Comparison of ENCODE assay signal across 8 mouse cellular contexts in genomic region chr13:36733989-36734690, GRCm38 (mm10). TPM values are rescaled to one million over a fixed set of nuclear protein-coding genes. Genes with fewer than 3 reads are reported as not detected.
A peak's percentile ranks its signal among the peaks of the same experiment; 100 is the strongest.
DNase-seq lines count a peak whose midpoint lies in the region; ATAC-seq and TF ChIP-seq lines count a peak whose summit lies in the region.
"Had no signal": no experiment of that assay in that cellular context is flagged by ENCODE, and none has a peak within 500 bp of the region (broad histone marks: within the 10 kb centered on the region; RNA-seq: fewer than 3 reads in every experiment).

No protein-coding gene starts in this region.

- TF ChIP-seq EP300 in lung, postnatal 0 days (IDR thresholded peaks at IDR 0.05), result no peak
- TF ChIP-seq EP300 in stomach, postnatal 0 days (optimal IDR thresholded peaks at IDR 0.05), result no peak

- TF ChIP-seq CTCF in lung, postnatal 0 days (IDR thresholded peaks at IDR 0.05), result no peak
- TF ChIP-seq CTCF in stomach, postnatal 0 days (IDR thresholded peaks at IDR 0.05; ENCODE audit: low read depth), result no peak

- ATAC-seq in lung, embryonic 15.5 days (ENCODE audit: borderline replicate concordance, extremely low read depth, low FRiP score, low TSS enrichment), result no peak
- no peak for ATAC-seq in lung, postnatal 0 days
- no peak for ATAC-seq in hindbrain, embryonic 12.5 days (ENCODE audit: low FRiP score)
- no peak for ATAC-seq in midbrain, embryonic 11.5 days (ENCODE audit: low FRiP score)
- no peak for ATAC-seq in stomach, postnatal 0 days (ENCODE audit: low FRiP score, low TSS enrichment)

- H3K36me3 ChIP-seq in lung, embryonic 15.5 days, result no peaks in the 10 kb centered on the region
- no peaks in the 10 kb centered on the region for H3K36me3 ChIP-seq in lung, postnatal 0 days (ENCODE audit: insufficient read depth, low read length)
- no peaks in the 10 kb centered on the region for H3K36me3 ChIP-seq in hindbrain, embryonic 12.5 days
- H3K36me3 ChIP-seq in midbrain, embryonic 11.5 days (ENCODE audit: control insufficient read depth, insufficient read depth, low read length), result no peaks in the 10 kb centered on the region
- no peaks in the 10 kb centered on the region for H3K36me3 ChIP-seq in stomach, postnatal 0 days (ENCODE audit: control insufficient read depth, insufficient read depth, low read length)

- H3K9me3 ChIP-seq in lung, embryonic 15.5 days, result no peaks in the 10 kb centered on the region
- no peaks in the 10 kb centered on the region for H3K9me3 ChIP-seq in lung, postnatal 0 days (ENCODE audit: low read length)
- H3K9me3 ChIP-seq in hindbrain, embryonic 12.5 days (replicated peaks), result no peaks in the 10 kb centered on the region
- no peaks in the 10 kb centered on the region for H3K9me3 ChIP-seq in midbrain, embryonic 11.5 days (ENCODE audit: control insufficient read depth, low read length)
- no peaks in the 10 kb centered on the region for H3K9me3 ChIP-seq in stomach, postnatal 0 days (ENCODE audit: control insufficient read depth, low read length)

- H3K4me2 ChIP-seq in lung, embryonic 15.5 days, result peak overlapping the region; percentile 91; the same call in 1 of the 2 replicates
- no peak overlapping the region for H3K4me2 ChIP-seq in lung, postnatal 0 days (replicated peaks; ENCODE audit: low read depth, low read length)
- H3K4me2 ChIP-seq in hindbrain, embryonic 12.5 days (replicated peaks), result peak overlapping the region; percentile 79
- peak overlapping the region; percentile 58 for H3K4me2 ChIP-seq in midbrain, embryonic 11.5 days
- H3K4me2 ChIP-seq in stomach, postnatal 0 days (replicated peaks; ENCODE audit: low read depth), result peak overlapping the region; percentile 58; the same call in 1 of the 2 replicates

- no peak overlapping the region for H3K9ac ChIP-seq in lung, embryonic 15.5 days
- no peak overlapping the region for H3K9ac ChIP-seq in lung, postnatal 0 days (replicated peaks; ENCODE audit: low read depth)
- peak overlapping the region; percentile 77 for H3K9ac ChIP-seq in hindbrain, embryonic 12.5 days
- H3K9ac ChIP-seq in midbrain, embryonic 11.5 days (ENCODE audit: low read length), result peak overlapping the region; percentile 67
- no peak overlapping the region for H3K9ac ChIP-seq in stomach, postnatal 0 days (ENCODE audit: low read length)

- WGBS in lung, embryonic 15.5 days, result under 1% methylated on average over 26 of the region's 26 CpGs
- WGBS in lung, postnatal 0 days, result 2% methylated on average over 25 of the region's 26 CpGs
- WGBS in hindbrain, embryonic 12.5 days, result under 1% methylated on average over 24 of the region's 26 CpGs
- WGBS in midbrain, embryonic 11.5 days, result under 1% methylated on average over 26 of the region's 26 CpGs
- WGBS in stomach, postnatal 0 days, result 3% methylated on average over 26 of the region's 26 CpGs

- DNase-seq in lung, postnatal 0 days (ENCODE audit: low spot score), result no peak
- peak; percentile 57 to 70 for DNase-seq in cerebellum, postnatal 25 days
- DNase-seq in midbrain, embryonic 11.5 days (ENCODE audit: low spot score, missing footprints), result peak; percentile 96
- DNase-seq in stomach, postnatal 0 days (ENCODE audit: low spot score), result peak; percentile 20
- no peak for DNase-seq in testis, postnatal 14 days (ENCODE audit: low spot score)

- H3K4me3 ChIP-seq in lung, embryonic 15.5 days, result peak overlapping the region; percentile 49
- H3K4me3 ChIP-seq in lung, postnatal 0 days (ENCODE audit: low read depth, low read length), result no peak overlapping the region
- peak overlapping the region; percentile 44 for H3K4me3 ChIP-seq in hindbrain, embryonic 12.5 days
- H3K4me3 ChIP-seq in midbrain, embryonic 11.5 days (ENCODE audit: low read depth, low read length), result peak overlapping the region; percentile 36
- 0 out of 2 replicates have a peak overlapping the region, but pooled peaks have one; percentile 4 for H3K4me3 ChIP-seq in stomach, postnatal 0 days (ENCODE audit: low read depth, low read length)

- H3K27me3 ChIP-seq in lung, embryonic 15.5 days, result peaks cover 87% of the 10 kb centered on the region
- H3K27me3 ChIP-seq in lung, postnatal 0 days (replicated peaks; ENCODE audit: insufficient read depth, low read length), result peaks cover 66% of the 10 kb centered on the region
- peaks cover 62% of the 10 kb centered on the region for H3K27me3 ChIP-seq in hindbrain, embryonic 12.5 days
- peaks cover 54% of the 10 kb centered on the region for H3K27me3 ChIP-seq in midbrain, embryonic 11.5 days (ENCODE audit: control insufficient read depth, insufficient read depth, low read length)
- H3K27me3 ChIP-seq in stomach, postnatal 0 days (ENCODE audit: control insufficient read depth, insufficient read depth, low read length), result peaks cover 17% of the 10 kb centered on the region

- H3K4me1 ChIP-seq in lung, embryonic 15.5 days, result peaks cover 33% of the 10 kb centered on the region
- peaks cover 21% of the 10 kb centered on the region; the same call in 1 of the 2 replicates for H3K4me1 ChIP-seq in lung, postnatal 0 days (ENCODE audit: insufficient read depth, low read depth, low read length)
- H3K4me1 ChIP-seq in hindbrain, embryonic 12.5 days, result peaks cover 22% of the 10 kb centered on the region
- H3K4me1 ChIP-seq in midbrain, embryonic 11.5 days (ENCODE audit: control insufficient read depth, insufficient read depth, low read length), result peaks cover 6% of the 10 kb centered on the region; the same call in 1 of the 2 replicates
- H3K4me1 ChIP-seq in stomach, postnatal 0 days (replicated peaks; ENCODE audit: control insufficient read depth, insufficient read depth), result peaks cover 4% of the 10 kb centered on the region; the same call in 1 of the 2 replicates

- H3K27ac ChIP-seq in lung, embryonic 15.5 days, result no peak overlapping the region
- H3K27ac ChIP-seq in lung, postnatal 0 days (ENCODE audit: low read length), result no peak overlapping the region
- H3K27ac ChIP-seq in hindbrain, embryonic 12.5 days, result peak overlapping the region; percentile 95
- peak overlapping the region; percentile 79 for H3K27ac ChIP-seq in midbrain, embryonic 11.5 days (ENCODE audit: low read depth, low read length)
- H3K27ac ChIP-seq in stomach, postnatal 0 days (replicated peaks), result no peak overlapping the region
- H3K27ac ChIP-seq: macrophage had no signal

RNA-seq across cellular contexts. Expression of gene Nrn1, which starts 0.8 kb away (rescaled TPM):
- 0.27 and 0.60 TPM in 2 replicates for polyA plus RNA-seq in lung, embryonic 15.5 days (2015; fragmentation: Nextera tagmentation; extraction: Ambion mirVana)
- 0.31 and 0.42 TPM in 2 replicates for polyA plus RNA-seq in lung, postnatal 0 days (2015; fragmentation: Nextera tagmentation; extraction: Ambion mirVana)
- polyA plus RNA-seq in hindbrain, embryonic 12.5 days (2016; fragmentation: Nextera tagmentation; extraction: Ambion mirVana), result 43.8 and 47.0 TPM in 2 replicates
- polyA plus RNA-seq in midbrain, embryonic 11.5 days (2014; fragmentation: Nextera tagmentation; extraction: Ambion mirVana), result 52.7 and 53.5 TPM in 2 replicates
- 1.6 and 1.8 TPM in 2 replicates for polyA plus RNA-seq in stomach, postnatal 0 days (2015; fragmentation: Nextera tagmentation; extraction: Ambion mirVana)
- polyA plus RNA-seq: macrophage had no signal

Comparison
In these comparisons a context has a peak if more than half of its experiments do, and no peak if none do; other contexts are left out.
1. H3K27ac ChIP-seq: peak in hindbrain, embryonic 12.5 days (single experiment) and midbrain, embryonic 11.5 days (single experiment); none in lung, embryonic 15.5 days (single experiment), lung, postnatal 0 days (single experiment) and stomach, postnatal 0 days (single experiment).
2. H3K9ac ChIP-seq: peak in hindbrain, embryonic 12.5 days (single experiment) and midbrain, embryonic 11.5 days (single experiment); none in lung, embryonic 15.5 days (single experiment), lung, postnatal 0 days (single experiment) and stomach, postnatal 0 days (single experiment).
3. DNase-seq: peak in cerebellum, postnatal 25 days (2 of 2), midbrain, embryonic 11.5 days (single experiment) and stomach, postnatal 0 days (single experiment); none in lung, postnatal 0 days (single experiment) and testis, postnatal 14 days (single experiment).
4. RNA of gene Nrn1, which starts 0.8 kb away (polyA plus RNA-seq): 52.7 to 53.5 TPM in midbrain, embryonic 11.5 days and 43.8 to 47.0 TPM in hindbrain, embryonic 12.5 days; 1.6 to 1.8 TPM in stomach, postnatal 0 days, 0.31 to 0.42 TPM in lung, postnatal 0 days and 0.27 to 0.60 TPM in lung, embryonic 15.5 days; every median in the first group is over 10 times any median in the second.